Mouse (Mus musculus): ENCODE results near the gene Btnl10. TPM values are rescaled to one million over a fixed set of nuclear protein-coding genes. Genes with fewer than 3 reads are reported as not detected.

The Btnl10 gene
- polyA plus RNA-seq, 1 experiment, result 0.11 TPM

DNA sequence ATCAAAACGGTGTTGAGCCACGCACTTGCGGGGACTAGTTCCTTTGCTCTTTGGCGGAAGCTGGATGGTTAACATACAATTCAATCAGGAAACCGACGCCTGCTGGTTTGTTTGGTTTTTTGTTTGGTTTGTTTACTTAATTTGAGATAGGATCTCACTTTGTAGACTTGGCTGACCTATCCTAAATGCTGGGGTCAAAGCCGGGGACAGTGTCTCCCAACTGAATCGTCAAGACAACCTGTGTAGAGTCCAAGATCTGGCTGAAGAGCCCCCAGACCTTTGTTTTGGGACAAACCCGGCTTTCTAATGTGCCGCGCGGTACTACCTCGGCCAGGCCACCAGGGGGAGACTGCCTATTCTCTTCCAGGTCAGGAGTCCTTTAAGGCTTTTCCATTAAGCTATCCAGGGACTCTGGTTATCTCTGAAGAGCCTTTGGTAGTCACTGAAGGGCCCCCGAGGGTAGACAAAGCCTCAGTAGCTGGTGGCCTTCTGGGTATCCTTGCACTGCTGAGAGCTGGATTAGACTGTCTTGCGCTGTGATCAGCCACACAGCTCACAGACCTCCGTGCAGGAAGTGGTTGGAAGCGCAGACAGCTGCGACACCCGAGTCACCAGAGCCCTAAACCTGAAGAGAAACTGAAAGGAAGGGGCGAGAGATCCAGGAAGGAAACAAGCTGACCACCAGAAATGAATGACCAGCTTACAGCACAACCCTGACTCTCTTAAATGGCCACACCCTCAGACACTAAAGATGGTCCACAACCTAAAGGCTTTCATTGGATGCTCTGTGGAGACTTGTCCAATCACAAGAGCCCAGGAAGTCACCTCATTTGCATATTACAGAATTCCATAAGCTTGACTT is 10.3 kb downstream of the Btnl10 start:
- Histone ChIP-seq H3K27ac (ENCODE audit: control insufficient read depth, insufficient read depth, low read length) (peak overlapping the region; percentile 96), H3K27me3 (ENCODE audit: control insufficient read depth, insufficient read depth, low read length) (no peaks in the 10 kb centered on the region), H3K36me3 (ENCODE audit: control insufficient read depth, insufficient read depth, low read length) (peaks cover 11% of the 10 kb centered on the region), H3K4me3 (ENCODE audit: control insufficient read depth, insufficient read depth, low read length) (peak overlapping the region; percentile 51), H3K4me1 (replicated peaks; ENCODE audit: control insufficient read depth, insufficient read depth, low read length) (peaks cover 3% of the 10 kb centered on the region; the same call in 1 of the 2 replicates)
- peak; percentile 75 for DNase-seq
- TF ChIP-seq POLR2A (IDR thresholded peaks at IDR 0.05; ENCODE audit: control insufficient read depth, extremely low read depth, insufficient read depth, low read length, poor library complexity) (no peak), CTCF (IDR thresholded peaks at IDR 0.05; ENCODE audit: borderline replicate concordance, control insufficient read depth, extremely low read depth, insufficient read depth, low read length, poor library complexity) (peak; percentile 92; the same call in 1 of the 2 replicates)
- WGBS, result 1% methylated on average over 20 of the region's 20 CpGs

- no peak overlapping the region for H3K27ac ChIP-seq (ENCODE audit: control insufficient read depth, insufficient read depth, low read length)
- TF ChIP-seq CTCF (IDR thresholded peaks at IDR 0.05; ENCODE audit: borderline replicate concordance, control insufficient read depth, extremely low read depth, insufficient read depth, low read length, poor library complexity) (no peak), POLR2A (IDR thresholded peaks at IDR 0.05; ENCODE audit: control insufficient read depth, extremely low read depth, insufficient read depth, low read length, poor library complexity) (no peak)
- WGBS, result 85% methylated on average over 4 of the region's 4 CpGs
- no peaks in the 10 kb centered on the region for H3K27me3 ChIP-seq (ENCODE audit: control insufficient read depth, insufficient read depth, low read length)
- DNase-seq, result no peak
- H3K4me3 ChIP-seq (ENCODE audit: control insufficient read depth, insufficient read depth, low read length), result no peak overlapping the region
- H3K36me3 ChIP-seq (ENCODE audit: control insufficient read depth, insufficient read depth, low read length), result peaks cover 19% of the 10 kb centered on the region
- H3K4me1 ChIP-seq (replicated peaks; ENCODE audit: control insufficient read depth, insufficient read depth, low read length), result peaks cover 3% of the 10 kb centered on the region; the same call in 1 of the 2 replicates
Measured at GRCm38 (mm10) chr11:58929055-58929454, 11.3 kb downstream of the Btnl10 start.

DNA sequence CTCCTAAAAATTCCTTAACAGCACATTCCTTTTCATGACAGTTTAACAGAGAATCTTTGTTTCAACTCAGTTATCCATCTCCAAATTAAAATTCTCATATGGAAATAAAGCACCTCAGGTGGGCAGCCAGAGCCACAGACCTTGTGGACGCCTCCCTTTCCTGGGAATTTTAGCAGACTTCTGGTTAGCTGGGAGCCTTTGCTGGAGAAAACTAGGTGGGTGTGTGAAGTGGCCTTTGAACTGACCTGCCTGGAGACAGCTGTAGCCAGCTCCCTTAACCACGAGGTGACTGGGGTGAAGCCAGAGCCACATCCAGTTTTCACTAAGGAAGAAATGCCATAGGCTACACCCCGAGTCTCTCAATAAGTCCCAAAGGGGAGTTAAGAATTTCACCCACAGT is 11.9 kb downstream of the Btnl10 start:
- no peak for TF ChIP-seq CTCF (IDR thresholded peaks at IDR 0.05; ENCODE audit: borderline replicate concordance, control insufficient read depth, extremely low read depth, insufficient read depth, low read length, poor library complexity)
- TF ChIP-seq POLR2A (IDR thresholded peaks at IDR 0.05; ENCODE audit: control insufficient read depth, extremely low read depth, insufficient read depth, low read length, poor library complexity), result no peak
- H3K27ac ChIP-seq (ENCODE audit: control insufficient read depth, insufficient read depth, low read length), result no peak overlapping the region

GRCm38 (mm10) chr11:58930254-58930653 is 12.5 kb downstream of the Btnl10 start:
- 97% methylated on average over 3 of the region's 3 CpGs for WGBS
- Histone ChIP-seq H3K4me1 (replicated peaks; ENCODE audit: control insufficient read depth, insufficient read depth, low read length) (peaks cover 3% of the 10 kb centered on the region; the same call in 1 of the 2 replicates), H3K36me3 (ENCODE audit: control insufficient read depth, insufficient read depth, low read length) (peaks cover 19% of the 10 kb centered on the region)

More for the DNA sequence above, 11.9 kb downstream of the Btnl10 start:
- no peaks in the 10 kb centered on the region for H3K27me3 ChIP-seq (ENCODE audit: control insufficient read depth, insufficient read depth, low read length)
- DNase-seq, result no peak
- WGBS, result 80% methylated on average over 3 of the region's 3 CpGs
- H3K36me3 ChIP-seq (ENCODE audit: control insufficient read depth, insufficient read depth, low read length), result peaks cover 19% of the 10 kb centered on the region
- H3K4me1 ChIP-seq (replicated peaks; ENCODE audit: control insufficient read depth, insufficient read depth, low read length), result peaks cover 3% of the 10 kb centered on the region; the same call in 1 of the 2 replicates
- H3K4me3 ChIP-seq (ENCODE audit: control insufficient read depth, insufficient read depth, low read length), result no peak overlapping the region

DNA sequence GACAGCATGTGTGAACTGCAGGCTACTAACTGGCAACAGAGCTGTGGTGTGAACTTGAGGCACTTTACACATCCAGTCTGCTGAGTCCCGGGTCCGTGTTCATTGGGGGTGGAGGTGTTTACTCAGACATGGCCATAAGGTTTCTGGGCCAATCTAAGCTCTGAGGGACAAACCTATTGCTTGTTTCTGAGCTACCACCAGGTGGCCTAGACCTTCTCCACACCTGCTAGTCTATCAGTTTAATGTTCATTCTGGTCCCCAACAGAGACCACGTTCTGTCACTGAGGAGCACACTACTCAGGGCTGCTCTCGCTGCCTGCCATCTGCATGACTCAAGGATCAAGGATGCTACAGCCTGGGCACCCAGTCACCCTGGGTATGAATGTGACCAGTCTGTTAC is 13.9 kb downstream of the Btnl10 start:
- no peaks in the 10 kb centered on the region for H3K27me3 ChIP-seq (ENCODE audit: control insufficient read depth, insufficient read depth, low read length)
- DNase-seq, result no peak
- peaks cover 21% of the 10 kb centered on the region for H3K36me3 ChIP-seq (ENCODE audit: control insufficient read depth, insufficient read depth, low read length)
- H3K4me3 ChIP-seq (ENCODE audit: control insufficient read depth, insufficient read depth, low read length), result no peak overlapping the region
- H3K27ac ChIP-seq (ENCODE audit: control insufficient read depth, insufficient read depth, low read length), result no peak overlapping the region
- WGBS, result 77% methylated on average over 4 of the region's 4 CpGs
- H3K4me1 ChIP-seq (replicated peaks; ENCODE audit: control insufficient read depth, insufficient read depth, low read length), result peaks cover 6% of the 10 kb centered on the region; the same call in 1 of the 2 replicates
- TF ChIP-seq POLR2A (IDR thresholded peaks at IDR 0.05; ENCODE audit: control insufficient read depth, extremely low read depth, insufficient read depth, low read length, poor library complexity), result no peak
- no peak for TF ChIP-seq CTCF (IDR thresholded peaks at IDR 0.05; ENCODE audit: borderline replicate concordance, control insufficient read depth, extremely low read depth, insufficient read depth, low read length, poor library complexity)

More at GRCm38 (mm10) chr11:58930254-58930653, 12.5 kb downstream of the Btnl10 start:
- no peak for TF ChIP-seq POLR2A (IDR thresholded peaks at IDR 0.05; ENCODE audit: control insufficient read depth, extremely low read depth, insufficient read depth, low read length, poor library complexity)
- TF ChIP-seq CTCF (IDR thresholded peaks at IDR 0.05; ENCODE audit: borderline replicate concordance, control insufficient read depth, extremely low read depth, insufficient read depth, low read length, poor library complexity), result no peak
- no peaks in the 10 kb centered on the region for H3K27me3 ChIP-seq (ENCODE audit: control insufficient read depth, insufficient read depth, low read length)
- no peak overlapping the region for H3K4me3 ChIP-seq (ENCODE audit: control insufficient read depth, insufficient read depth, low read length)
- no peak for DNase-seq
- H3K27ac ChIP-seq (ENCODE audit: control insufficient read depth, insufficient read depth, low read length), result no peak overlapping the region

DNA sequence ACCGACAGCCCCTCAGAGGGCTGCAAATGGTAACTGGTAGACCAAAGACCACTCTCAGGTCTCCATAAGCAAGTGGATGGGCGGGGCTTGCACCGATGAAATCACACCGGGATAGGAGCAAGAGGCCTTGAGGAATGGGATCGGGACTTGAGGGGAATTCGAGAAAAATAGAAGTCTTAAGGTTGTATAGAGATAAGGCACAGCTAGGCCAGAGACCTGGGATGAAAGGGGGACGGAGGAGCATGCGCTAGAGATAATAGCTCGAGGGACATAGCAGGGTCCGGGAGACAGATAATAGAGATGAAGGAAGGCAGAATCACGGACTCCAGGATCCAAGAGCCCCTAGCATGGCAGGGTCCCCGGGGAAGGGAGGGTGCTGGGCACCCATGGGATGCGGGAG is 20.2 kb downstream of the Btnl10 start:
- TF ChIP-seq CTCF (IDR thresholded peaks at IDR 0.05; ENCODE audit: borderline replicate concordance, control insufficient read depth, extremely low read depth, insufficient read depth, low read length, poor library complexity), result no peak
- no peak for TF ChIP-seq POLR2A (IDR thresholded peaks at IDR 0.05; ENCODE audit: control insufficient read depth, extremely low read depth, insufficient read depth, low read length, poor library complexity)
- H3K27ac ChIP-seq (ENCODE audit: control insufficient read depth, insufficient read depth, low read length), result no peak overlapping the region
- no peaks in the 10 kb centered on the region for H3K27me3 ChIP-seq (ENCODE audit: control insufficient read depth, insufficient read depth, low read length)
- WGBS, result 5% methylated on average over 13 of the region's 13 CpGs
- H3K36me3 ChIP-seq (ENCODE audit: control insufficient read depth, insufficient read depth, low read length), result peaks cover 15% of the 10 kb centered on the region
- DNase-seq, result no peak
- peak overlapping the region; percentile 76 for H3K4me3 ChIP-seq (ENCODE audit: control insufficient read depth, insufficient read depth, low read length)
- peaks cover 14% of the 10 kb centered on the region for H3K4me1 ChIP-seq (replicated peaks; ENCODE audit: control insufficient read depth, insufficient read depth, low read length)
